Comparison of ENCODE assay signal across 21 mouse cellular contexts in genomic region chr12:108742241-108742640, GRCm38 (mm10).
"Had no signal": no experiment of that assay in that cellular context is flagged by ENCODE, and none has a peak within 500 bp of the region (broad histone marks: within the 10 kb centered on the region; RNA-seq: fewer than 3 reads in every experiment).

No protein-coding gene starts in this region.

- H3K9me3 ChIP-seq: hindbrain, embryonic 13.5 days; hindbrain, embryonic 15.5 days; limb, embryonic 13.5 days; limb, embryonic 15.5 days; liver, embryonic 12.5 days had no signal

- H3K4me1 ChIP-seq: hindbrain, embryonic 13.5 days; hindbrain, embryonic 15.5 days; limb, embryonic 13.5 days; limb, embryonic 15.5 days; liver, embryonic 12.5 days had no signal

- ATAC-seq: hindbrain, postnatal 0 days; intestine, embryonic 16.5 days; liver, embryonic 12.5 days had no signal

- H3K36me3 ChIP-seq: hindbrain, embryonic 13.5 days; hindbrain, embryonic 15.5 days; limb, embryonic 13.5 days; limb, embryonic 15.5 days; liver, embryonic 12.5 days had no signal

- H3K27ac ChIP-seq: hindbrain, embryonic 13.5 days; hindbrain, embryonic 15.5 days; hindbrain, postnatal 0 days; limb, embryonic 13.5 days; limb, embryonic 15.5 days; liver, embryonic 12.5 days; liver, embryonic 14.5 days had no signal

- H3K27me3 ChIP-seq: hindbrain, embryonic 13.5 days; hindbrain, embryonic 15.5 days; limb, embryonic 13.5 days; limb, embryonic 15.5 days; liver, embryonic 12.5 days had no signal

- H3K9ac ChIP-seq: hindbrain, embryonic 13.5 days; hindbrain, embryonic 15.5 days; limb, embryonic 13.5 days; limb, embryonic 15.5 days; liver, embryonic 12.5 days; liver, embryonic 14.5 days had no signal

- H3K4me3 ChIP-seq: hindbrain, embryonic 13.5 days; hindbrain, embryonic 15.5 days; limb, embryonic 13.5 days; limb, embryonic 15.5 days; liver, embryonic 12.5 days had no signal

- DNase-seq: gastrocnemius, postnatal 14 days; gastrocnemius, postnatal 36 days; heart, adult 18-20 months; heart, postnatal 10 days; heart, postnatal 36 days; kidney, adult 18-20 months; kidney, adult 8-10 months; kidney, postnatal 10 days; kidney, postnatal 25 days; layer of hippocampus, adult 9-11 months; layer of hippocampus, postnatal 36 days; left cerebral cortex, postnatal 4 days had no signal

- H3K4me2 ChIP-seq: heart, embryonic 11.5 days; hindbrain, embryonic 13.5 days; hindbrain, embryonic 15.5 days; limb, embryonic 13.5 days; limb, embryonic 15.5 days; liver, embryonic 12.5 days had no signal
